Mouse (Mus musculus) liver, embryonic 14.5 days (tissue): ENCODE data around the gene Ear14.
"Not testable (repeated sequence)": the region's sequence is repeated elsewhere in the genome, so short reads cannot be mapped to it uniquely, and the experiment has no call there.

ENCODE experiments used
- CTCF ChIP-seq: IDR thresholded peaks from 2 replicates; pipeline ENCODE4 v1.5.1; 2016; ENCODE audit warnings: antibody characterized with exemption, low read depth, control low read depth
- EP300 ChIP-seq: IDR thresholded peaks from 2 replicates; pipeline ENCODE4 v1.6.1; 2016; ENCODE audit warnings: antibody characterized with exemption, low read depth

DNA sequence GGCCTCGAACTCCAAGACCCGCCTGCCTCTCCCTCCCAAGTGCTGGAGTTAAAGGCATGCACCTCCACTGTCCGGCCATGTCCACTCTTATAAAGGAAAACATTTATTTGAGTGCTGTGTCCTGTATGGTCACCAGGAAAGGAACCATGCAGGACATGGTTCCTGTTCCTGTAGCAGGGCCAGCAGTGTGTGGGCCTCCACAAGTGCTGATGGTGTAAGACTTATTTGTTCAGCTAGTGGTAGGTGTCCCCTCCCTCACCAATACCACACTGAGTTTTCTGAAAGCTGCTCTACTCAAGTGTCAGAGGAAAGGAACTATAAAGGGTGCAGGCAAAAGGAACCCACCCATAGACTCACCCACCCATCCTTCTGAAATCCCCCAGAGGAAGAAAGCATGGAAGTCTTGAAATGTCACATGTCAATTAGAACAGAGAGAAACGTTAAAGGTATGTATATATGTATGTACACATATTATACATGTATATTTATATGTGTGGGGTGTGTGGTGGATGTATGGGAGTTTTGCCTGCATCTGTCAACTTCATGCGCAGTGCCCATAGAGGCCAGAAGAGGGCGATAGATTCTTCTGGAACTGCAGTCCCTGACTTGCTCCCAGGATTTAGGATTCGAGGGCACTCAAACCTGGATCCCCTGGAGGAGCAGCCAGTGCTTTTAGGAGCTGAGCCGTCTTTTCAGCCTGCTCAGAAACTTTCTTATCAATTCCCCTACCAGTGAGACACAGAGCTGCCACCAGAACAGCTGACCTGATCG is 30.9 kb upstream of the Ear14 start:
- peak; percentile 82 for TF ChIP-seq CTCF
- not testable (repeated sequence) for TF ChIP-seq EP300
